Mouse (Mus musculus): ENCODE data around the gene Stx4a. TPM values are rescaled to one million over a fixed set of nuclear protein-coding genes. Genes with fewer than 3 reads are reported as not detected.
A peak's percentile ranks its signal among the peaks of the same experiment; 100 is the strongest.
"Not testable (repeated sequence)": the region's sequence is repeated elsewhere in the genome, so short reads cannot be mapped to it uniquely, and the experiment has no call there.

The Stx4a gene
- total RNA-seq, 2 experiments from 2014 or later, result 92.5 to 108 TPM

GRCm38 (mm10) chr7:127867641-127868040, 43.5 kb downstream of the Stx4a start:
- DNase-seq, result no peak

DNA sequence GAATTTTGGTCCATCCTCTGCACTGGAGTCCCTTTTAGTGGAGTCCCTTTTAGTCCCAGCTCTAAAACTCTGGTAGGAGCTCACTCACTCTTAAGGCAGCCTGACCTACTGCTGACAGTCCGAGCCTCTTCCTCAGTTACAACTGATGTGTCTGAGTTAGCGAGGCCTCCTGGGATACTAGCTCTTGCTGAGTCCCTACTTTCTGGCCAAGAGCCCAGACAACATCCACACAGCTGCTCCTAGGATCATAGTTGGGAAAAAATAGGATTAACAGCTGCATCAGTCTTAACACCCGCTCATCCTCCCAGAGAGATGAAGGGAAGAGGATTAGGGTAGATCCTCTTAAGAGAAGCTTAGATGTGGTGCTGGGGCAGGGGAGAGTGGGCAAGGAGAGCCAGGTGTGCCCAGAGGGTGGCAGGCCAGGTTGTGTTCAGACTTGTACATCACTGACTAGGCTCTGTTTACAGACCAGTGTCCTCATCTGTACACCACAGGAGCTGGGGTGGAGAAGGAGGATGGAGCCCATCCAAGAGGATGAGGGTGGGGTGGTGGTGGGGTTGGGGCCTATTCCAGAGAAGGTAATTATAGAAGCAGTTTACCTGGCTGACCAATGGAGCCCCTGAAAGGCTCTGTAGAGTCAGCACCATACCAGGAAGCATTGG, 45.2 kb downstream of the Stx4a start:
- DNase-seq, result no peak

DNA sequence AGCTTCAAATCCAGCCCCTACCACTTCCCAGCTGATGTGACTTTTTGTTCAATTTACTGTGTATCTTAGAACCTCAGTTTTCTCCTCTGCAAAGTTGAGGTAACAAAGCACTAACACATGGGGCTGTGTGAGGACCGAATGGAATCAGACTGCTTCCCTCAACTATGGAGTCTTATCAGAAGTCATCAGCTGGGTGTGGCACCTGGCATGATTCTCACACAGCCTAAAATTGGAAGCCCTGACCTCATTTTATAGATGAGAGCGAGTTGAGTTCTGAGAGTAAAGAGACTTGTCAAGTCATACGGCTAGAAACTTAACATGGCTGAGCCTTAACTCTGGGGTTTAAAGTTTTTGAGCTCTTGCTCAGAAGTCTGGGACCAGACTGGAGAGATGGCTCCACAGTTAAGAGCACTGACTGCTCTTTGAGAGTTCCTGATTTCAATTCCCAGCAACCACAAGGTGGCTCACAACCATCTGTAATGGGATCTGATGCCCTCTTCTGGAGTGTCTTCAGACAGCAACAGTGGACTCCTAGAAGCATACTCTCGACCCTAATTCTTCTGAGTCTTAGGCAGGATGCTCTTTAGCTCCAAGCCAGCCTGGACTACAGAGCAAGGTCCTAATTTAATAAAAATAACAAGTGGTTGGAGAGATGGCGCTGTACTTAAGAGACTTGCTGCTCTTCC, 46.2 kb downstream of the Stx4a start:
- DNase-seq, result no peak

GRCm38 (mm10) chr7:127874812-127875626, 50.9 kb downstream of the Stx4a start:
- DNase-seq, result no peak

- DNase-seq, result peak; percentile 93 to 96
Observed at GRCm38 (mm10) chr7:127875627-127876001, 51.5 kb downstream of the Stx4a start.

DNA sequence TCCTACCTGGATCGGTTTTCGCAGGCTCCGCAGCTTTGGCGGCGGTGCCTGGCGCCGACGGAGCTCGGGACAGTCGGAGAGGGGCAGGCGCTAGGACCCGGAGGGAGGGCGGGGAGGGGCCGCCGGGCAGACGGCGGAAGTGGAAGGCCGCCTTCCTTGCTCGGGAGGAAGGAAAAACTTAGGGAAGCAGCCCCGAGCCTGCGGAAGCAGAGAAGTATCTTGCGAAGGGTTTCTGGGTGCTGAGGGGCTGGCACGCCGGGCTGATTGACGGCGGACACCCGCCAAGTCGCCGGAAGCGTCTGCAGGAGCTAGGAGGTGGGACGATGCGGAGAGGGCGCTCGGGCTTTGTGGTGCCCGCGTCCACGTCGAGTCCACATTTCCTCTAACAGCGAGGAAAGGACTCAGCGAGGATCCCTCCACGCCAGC, 52.0 kb downstream of the Stx4a start, which contains the start of gene Zfp646:
Gene Zfp646, plus strand, starts transcription at position 181 of the 426 bp plus-strand sequence.
- DNase-seq, result peak; percentile 81 to 87

GRCm38 (mm10) chr7:127876467-127877348, 52.6 kb downstream of the Stx4a start, which contains the start of gene Zfp668:
Gene Zfp668 (minus strand): TSS chr7:127876828.
- peak; percentile 89 to 90 for DNase-seq

- no peak for DNase-seq
Observed at GRCm38 (mm10) chr7:127879301-127879700, 55.2 kb downstream of the Stx4a start.

- no peak for DNase-seq
Observed at GRCm38 (mm10) chr7:127880431-127880830, 56.3 kb downstream of the Stx4a start.

- DNase-seq, result peak; percentile 23 to 49
Observed at GRCm38 (mm10) chr7:127885951-127886350, 61.9 kb downstream of the Stx4a start.

GRCm38 (mm10) chr7:127886551-127886950, 62.5 kb downstream of the Stx4a start:
- DNase-seq, result no peak

GRCm38 (mm10) chr7:127887191-127887590, 63.1 kb downstream of the Stx4a start:
- no peak for DNase-seq

DNA sequence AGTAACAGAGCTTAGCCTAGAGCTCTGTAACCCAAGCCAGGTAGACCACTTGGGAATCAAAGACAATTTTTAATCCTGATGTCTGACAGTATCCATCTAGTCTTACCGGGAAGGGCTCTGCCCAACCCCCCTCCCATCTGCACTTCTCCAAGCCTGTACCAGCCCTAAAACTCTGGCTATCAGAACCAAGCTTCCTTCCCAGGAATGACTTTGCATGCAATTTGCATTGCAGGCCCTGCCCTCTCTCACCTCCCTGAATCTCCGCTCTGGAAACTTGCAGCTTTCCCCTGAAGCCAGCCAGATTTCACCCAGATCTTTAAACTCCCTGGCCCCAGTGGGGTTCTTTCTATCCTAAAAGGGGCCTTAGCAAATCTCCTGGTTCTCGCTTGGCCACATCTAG, 63.7 kb downstream of the Stx4a start:
- DNase-seq, result no peak

GRCm38 (mm10) chr7:127888821-127889220, 64.7 kb downstream of the Stx4a start:
- DNase-seq, result no peak

DNA sequence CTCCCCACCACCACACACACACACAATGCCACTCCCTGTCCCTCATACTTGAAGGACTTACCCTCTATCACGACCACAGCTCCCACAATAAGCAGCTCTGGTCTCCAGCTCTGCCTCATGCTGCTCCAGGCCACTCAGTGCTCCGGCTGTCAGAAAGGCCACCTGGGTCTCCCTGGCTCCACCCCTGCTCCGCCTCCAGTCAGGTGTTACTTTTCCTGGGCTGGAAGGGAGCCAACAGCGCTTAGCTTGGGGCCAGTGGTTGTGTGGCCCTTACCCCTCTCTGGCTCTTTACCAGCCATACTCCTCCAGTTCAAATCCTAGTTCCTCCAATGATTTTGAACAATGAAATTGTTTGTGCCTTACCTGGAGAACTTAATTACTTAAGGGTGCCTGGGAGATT, 66.7 kb downstream of the Stx4a start, which contains the start of gene Prss53:
Gene Prss53, minus strand, starts transcription at position 173 of the 400 bp plus-strand sequence.
- DNase-seq, result no peak

GRCm38 (mm10) chr7:127894480-127894879, 70.4 kb downstream of the Stx4a start:
- DNase-seq, result no peak

GRCm38 (mm10) chr7:127895442-127895841, 71.3 kb downstream of the Stx4a start, which contains the start of the genes Gm21974 and Vkorc1:
Gene Gm21974 (minus strand): TSS chr7:127895454.
Gene Vkorc1 (minus strand): TSS chr7:127895617.
- peak; percentile 96 to 98 for DNase-seq

DNA sequence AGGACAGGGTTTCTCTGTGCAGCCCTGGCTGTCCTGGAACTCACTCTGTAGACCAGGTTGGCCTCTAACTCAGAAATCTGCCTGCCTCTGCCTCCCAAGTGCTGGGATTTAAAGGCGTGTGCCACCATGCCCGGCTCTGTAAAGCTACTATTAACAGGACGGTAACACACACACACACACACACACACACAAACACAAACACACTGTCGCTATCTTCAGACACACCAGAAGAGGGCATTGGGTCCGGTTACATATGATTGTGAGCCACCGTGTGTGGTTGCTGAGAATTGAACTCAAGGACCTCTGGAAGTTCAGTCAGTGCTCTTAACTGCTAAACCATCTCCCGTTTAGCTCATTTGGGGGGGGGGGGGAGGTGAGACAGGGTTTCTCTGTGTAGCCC, 71.8 kb downstream of the Stx4a start:
- DNase-seq, result not testable (repeated sequence)

GRCm38 (mm10) chr7:127896384-127896783, 72.3 kb downstream of the Stx4a start:
- DNase-seq, result peak; percentile 48 to 73

- DNase-seq, result no peak
Observed at GRCm38 (mm10) chr7:127897542-127897941, 73.4 kb downstream of the Stx4a start.
